Mouse (Mus musculus) CH12.LX (cell line): ENCODE data around the gene Olfr455. TPM values are rescaled to one million over a fixed set of nuclear protein-coding genes. Genes with fewer than 3 reads are reported as not detected.

Source experiments
- DNase-seq: peaks from one replicate; pipeline ENCODE4 v3.0.0-alpha.2; 2013; ENCODE audit errors: extremely low read depth
- H3K27ac ChIP-seq: 2 replicates; pipeline ENCODE4 v1.5.1; 2012; ENCODE audit warnings: low read depth, mild to moderate bottlenecking, control low read depth, moderate library complexity; ENCODE audit not compliant: insufficient read depth
- H3K27me3 ChIP-seq: replicated peaks from 2 replicates; pipeline ENCODE3; 2012; ENCODE audit warnings: inconsistent platforms
- H3K36me3 ChIP-seq, 2 experiments: replicated peaks in 1 of 2; 2 replicates each; pipeline versions ENCODE3 to v1.6.1; 2012; ENCODE audit warnings: inconsistent platforms in 1 of 2, low read length in 1 of 2, mild to moderate bottlenecking in 1 of 2, mixed read lengths in 1 of 2, moderate library complexity in 1 of 2; ENCODE audit not compliant: control insufficient read depth in 1 of 2, insufficient read depth in 1 of 2
- H3K4me1 ChIP-seq, 2 experiments: 2 replicates each; pipeline ENCODE4 v1.6.1; 2012; ENCODE audit warnings: inconsistent platforms in 1 of 2, moderate library complexity in 1 of 2; ENCODE audit not compliant: insufficient read depth in 2 of 2, control insufficient read depth in 1 of 2
- H3K4me2 ChIP-seq: 2 replicates; pipeline ENCODE4 v1.6.1; 2012; ENCODE audit warnings: low read depth, mild to moderate bottlenecking, control low read depth; ENCODE audit not compliant: poor library complexity, insufficient read depth, severe bottlenecking
- H3K4me3 ChIP-seq, 3 experiments: fragments of 150-350 bp in 1 of 3; sonication (generic) in 1 of 3; replicated peaks in 1 of 3; 2 replicates each; pipeline versions ENCODE3 to v1.5.1; 2011 to 2012; ENCODE audit warnings: low read depth in 2 of 3, low read length in 2 of 3, mild to moderate bottlenecking in 2 of 3, moderate library complexity in 2 of 3, control low read depth in 1 of 3, improper control_type of control experiment in 1 of 3, inconsistent platforms in 1 of 3, mixed read lengths in 1 of 3; ENCODE audit not compliant: poor library complexity in 1 of 3
- H3K79me2 ChIP-seq: replicated peaks from 2 replicates; pipeline ENCODE4 v1.6.1; 2012; ENCODE audit warnings: mild to moderate bottlenecking, moderate library complexity; ENCODE audit not compliant: control insufficient read depth, poor library complexity, insufficient read depth, severe bottlenecking; ENCODE audit errors: extremely low read depth
- H3K9ac ChIP-seq: 2 replicates; pipeline ENCODE4 v1.6.1; 2012; ENCODE audit warnings: low read depth, mild to moderate bottlenecking, control low read depth, moderate library complexity; ENCODE audit not compliant: insufficient read depth
- H3K9me3 ChIP-seq: replicated peaks from 2 replicates; pipeline ENCODE3; 2012; ENCODE audit warnings: low read length, inconsistent platforms, mixed read lengths
- CHD1 ChIP-seq: IDR thresholded peaks from 2 replicates; pipeline ENCODE4 v1.6.1; 2012; ENCODE audit warnings: low read depth, low read length, improper control_type of control experiment, inconsistent platforms
- CHD2 ChIP-seq: IDR thresholded peaks from 2 replicates; pipeline ENCODE4 v1.6.1; 2011; ENCODE audit warnings: low read length, improper control_type of control experiment
- ELF1 ChIP-seq: IDR thresholded peaks from 2 replicates; pipeline ENCODE4 v1.6.1; 2014; ENCODE audit warnings: low read depth, mild to moderate bottlenecking, inconsistent platforms, low read length, improper control_type of control experiment
- HCFC1 ChIP-seq: IDR thresholded peaks from 2 replicates; pipeline ENCODE4 v1.6.1; 2012; ENCODE audit warnings: low read depth, mild to moderate bottlenecking, inconsistent platforms, low read length, improper control_type of control experiment
- MAZ ChIP-seq: IDR thresholded peaks from 2 replicates; pipeline ENCODE4 v1.6.1; 2012; ENCODE audit warnings: low read depth, mild to moderate bottlenecking, inconsistent platforms, low read length, improper control_type of control experiment, moderate library complexity
- MEF2A ChIP-seq: IDR thresholded peaks from 2 replicates; pipeline ENCODE4 v1.6.1; 2014; ENCODE audit warnings: low read depth, mild to moderate bottlenecking, inconsistent platforms, low read length, improper control_type of control experiment, borderline replicate concordance
- NRF1 ChIP-seq: IDR thresholded peaks from 2 replicates; pipeline ENCODE4 v1.6.1; 2014; ENCODE audit warnings: low read depth, mild to moderate bottlenecking, inconsistent platforms, low read length, improper control_type of control experiment, moderate library complexity
- RCOR1 ChIP-seq: conservative IDR thresholded peaks from 2 replicates; pipeline ENCODE4 v1.6.1; 2012; ENCODE audit warnings: low read depth, mild to moderate bottlenecking, inconsistent platforms, low read length, improper control_type of control experiment
- SMC3 ChIP-seq: IDR thresholded peaks from 2 replicates; pipeline ENCODE4 v1.6.1; 2011; ENCODE audit warnings: low read depth, low read length, improper control_type of control experiment
- UBTF ChIP-seq: IDR thresholded peaks from 2 replicates; pipeline ENCODE4 v1.6.1; 2012; ENCODE audit warnings: low read depth, mild to moderate bottlenecking, inconsistent platforms, low read length, improper control_type of control experiment, moderate library complexity
- USF2 ChIP-seq: conservative IDR thresholded peaks from 2 replicates; pipeline ENCODE4 v1.6.1; 2011; ENCODE audit warnings: low read depth, low read length, improper control_type of control experiment
- ZC3H11A ChIP-seq: IDR thresholded peaks from 2 replicates; pipeline ENCODE4 v1.6.1; 2012; ENCODE audit warnings: low read depth, mild to moderate bottlenecking, inconsistent platforms, low read length, improper control_type of control experiment
- ZKSCAN1 ChIP-seq: IDR thresholded peaks from 2 replicates; pipeline ENCODE4 v1.6.1; 2012; ENCODE audit warnings: low read depth, inconsistent platforms, low read length, improper control_type of control experiment, borderline replicate concordance
- dilution Hi-C: fragments of 300-500 bp; cut with MboI; formaldehyde crosslinking; loops from 2 replicates; pipeline ENCODE4 v1.14.3; 2020; ENCODE audit warnings: low sequenced_read_pairs; ENCODE audit not compliant: extremely low pct_unique_long_range_greater_than_20kb, extremely low pct_ligation_motif_present
- in situ Hi-C: fragments of 300-500 bp; cut with MboI; formaldehyde crosslinking; loops from 3 replicates; pipeline ENCODE4 v1.14.3; 2019; ENCODE audit warnings: low sequenced_read_pairs, low pct_ligation_motif_present, low pct_unique_long_range_greater_than_20kb, mixed read lengths
- polyA plus RNA-seq: library from polyadenylated mRNA; unstranded; fragments of >175 nt; gene quantifications from 2 replicates; pipeline ENCODE4 v1.2.1, GENCODE M21; 2012; ENCODE audit warnings: low read depth; ENCODE audit not compliant: insufficient read length
- total RNA-seq, 2 experiments: library from RNA; depleted of rRNA; stranded (reverse); fragments of 300-350 nt in 1 of 2; fragments of >200 nt in 1 of 2; gene quantifications; 2 replicates each; pipeline ENCODE4 v1.2.3; 2012 to 2014

Gene Olfr455
- total and polyA plus RNA-seq, 3 experiments: not detected

DNA sequence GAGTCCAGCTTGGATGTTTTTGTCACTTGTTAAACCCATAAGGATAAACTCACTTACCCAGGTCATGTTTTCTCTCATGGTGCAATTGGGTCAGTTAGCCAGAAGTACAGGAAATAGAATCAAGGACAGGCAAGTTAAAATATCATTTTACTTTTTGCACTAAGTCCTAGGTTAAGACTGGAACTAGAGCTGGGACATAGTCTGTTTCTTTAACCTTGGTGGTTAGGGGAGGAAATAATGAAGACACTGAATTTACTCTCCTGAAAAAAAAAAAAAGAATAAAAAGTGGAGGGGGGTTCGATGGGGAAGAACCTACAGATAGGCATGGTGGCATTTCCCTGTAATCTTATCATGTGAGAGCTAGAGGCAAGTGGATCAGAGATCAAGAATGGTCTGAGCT lies 60.3 kb downstream of the Olfr455 start, which contains the start of gene Olfr456:
Olfr456 (minus strand) TSS at position 101 of the 400 bp plus-strand sequence.
- Histone ChIP-seq H3K36me3 (no peaks in the 10 kb centered on the region), H3K9ac (no peak within 1 kb of the TSS), H3K4me2 (no peak within 1 kb of the TSS), H3K4me3 (no peak within 1 kb of the TSS), H3K79me2 (no peaks in the 10 kb centered on the region), H3K9me3 (no peaks in the 10 kb centered on the region), H3K27ac (no peak within 1 kb of the TSS), H3K4me1 (no peaks in the 10 kb centered on the region), H3K27me3 (no peaks in the 10 kb centered on the region)
- dilution Hi-C loops (no loop called here), in situ Hi-C loops (no loop called here)
- no peak for TF ChIP-seq MEF2A
- TF ChIP-seq ELF1: no peak
- no peak for TF ChIP-seq MAZ
- TF ChIP-seq ZC3H11A: no peak
- no peak for TF ChIP-seq ZKSCAN1
- no peak for TF ChIP-seq USF2
- no peak for TF ChIP-seq NRF1
- no peak for TF ChIP-seq UBTF
- TF ChIP-seq SMC3: no peak
- no peak for TF ChIP-seq CHD2
- no peak for TF ChIP-seq RCOR1
- no peak for TF ChIP-seq HCFC1
- TF ChIP-seq CHD1: no peak
- DNase-seq: no peak

Other genes starting within 250 kb of the Olfr455 start
- gene Fam131b, start 222.9 kb downstream of the Olfr455 start, total RNA-seq (2012; rRNA removed): 0.04 TPM in 1 of 2 replicates, not detected in the other
- 0.05 TPM in 2 replicates for gene Fam131b, start 222.9 kb downstream of the Olfr455 start, total RNA-seq (2014; rRNA removed)
- gene Fam131b, start 222.9 kb downstream of the Olfr455 start, polyA plus RNA-seq: 0.09 TPM in 1 of 2 replicates, not detected in the other
- 1.8 and 2.2 TPM in 2 replicates for gene Zyx, start 198.0 kb downstream of the Olfr455 start, total RNA-seq (2012; rRNA removed)
- 0.86 and 1.1 TPM in 2 replicates for gene Zyx, start 198.0 kb downstream of the Olfr455 start, total RNA-seq (2014; rRNA removed)
- 8.0 and 11.4 TPM in 2 replicates for gene Zyx, start 198.0 kb downstream of the Olfr455 start, polyA plus RNA-seq
- not detected in 2 replicates for gene Epha1, start 174.3 kb downstream of the Olfr455 start, total RNA-seq (2012; rRNA removed)
- not detected in 2 replicates for gene Epha1, start 174.3 kb downstream of the Olfr455 start, total RNA-seq (2014; rRNA removed)
- not detected in 2 replicates for gene Epha1, start 174.3 kb downstream of the Olfr455 start, polyA plus RNA-seq
- not detected in 2 replicates for gene Tas2r143, start 147.3 kb downstream of the Olfr455 start, total RNA-seq (2012; rRNA removed)
- not detected in 2 replicates for gene Tas2r143, start 147.3 kb downstream of the Olfr455 start, total RNA-seq (2014; rRNA removed)
- not detected in 2 replicates for gene Tas2r143, start 147.3 kb downstream of the Olfr455 start, polyA plus RNA-seq
- gene Tas2r135, start 142.2 kb downstream of the Olfr455 start, total RNA-seq (2012; rRNA removed): not detected in 2 replicates
- gene Tas2r135, start 142.2 kb downstream of the Olfr455 start, total RNA-seq (2014; rRNA removed): not detected in 2 replicates
- not detected in 2 replicates for gene Tas2r135, start 142.2 kb downstream of the Olfr455 start, polyA plus RNA-seq
- gene Tas2r126, start 113.1 kb downstream of the Olfr455 start, total RNA-seq (2012; rRNA removed): not detected in 2 replicates
- gene Tas2r126, start 113.1 kb downstream of the Olfr455 start, total RNA-seq (2014; rRNA removed): not detected in 2 replicates
- gene Tas2r126, start 113.1 kb downstream of the Olfr455 start, polyA plus RNA-seq: not detected in 2 replicates
- gene Olfr458, start 82.4 kb downstream of the Olfr455 start, total RNA-seq (2012; rRNA removed): not detected in 2 replicates
- not detected in 2 replicates for gene Olfr458, start 82.4 kb downstream of the Olfr455 start, total RNA-seq (2014; rRNA removed)
- gene Olfr458, start 82.4 kb downstream of the Olfr455 start, polyA plus RNA-seq: not detected in 2 replicates
- not detected in 2 replicates for gene Olfr457, start 71.3 kb downstream of the Olfr455 start, total RNA-seq (2012; rRNA removed)
- gene Olfr457, start 71.3 kb downstream of the Olfr455 start, total RNA-seq (2014; rRNA removed): not detected in 2 replicates
- gene Olfr457, start 71.3 kb downstream of the Olfr455 start, polyA plus RNA-seq: not detected in 2 replicates
- not detected in 2 replicates for gene Olfr456, start 60.4 kb downstream of the Olfr455 start, total RNA-seq (2012; rRNA removed)
- gene Olfr456, start 60.4 kb downstream of the Olfr455 start, total RNA-seq (2014; rRNA removed): not detected in 2 replicates
- gene Olfr456, start 60.4 kb downstream of the Olfr455 start, polyA plus RNA-seq: not detected in 2 replicates
- gene Tcaf3, start 50.1 kb upstream of the Olfr455 start, total RNA-seq (2012; rRNA removed): not detected in 2 replicates
- not detected in 2 replicates for gene Tcaf3, start 50.1 kb upstream of the Olfr455 start, total RNA-seq (2014; rRNA removed)
- not detected in 2 replicates for gene Tcaf3, start 50.1 kb upstream of the Olfr455 start, polyA plus RNA-seq
- not detected in 2 replicates for gene Tcaf2, start 97.7 kb upstream of the Olfr455 start, total RNA-seq (2012; rRNA removed)
- gene Tcaf2, start 97.7 kb upstream of the Olfr455 start, total RNA-seq (2014; rRNA removed): not detected in 2 replicates
- not detected in 2 replicates for gene Tcaf2, start 97.7 kb upstream of the Olfr455 start, polyA plus RNA-seq
- gene Tcaf1, start 162.5 kb upstream of the Olfr455 start, total RNA-seq (2012; rRNA removed): not detected in 2 replicates
- gene Tcaf1, start 162.5 kb upstream of the Olfr455 start, total RNA-seq (2014; rRNA removed): not detected in 2 replicates
- gene Tcaf1, start 162.5 kb upstream of the Olfr455 start, polyA plus RNA-seq: not detected in 2 replicates
- gene Olfr453, start 191.8 kb upstream of the Olfr455 start, total RNA-seq (2012; rRNA removed): not detected in 2 replicates
- not detected in 2 replicates for gene Olfr453, start 191.8 kb upstream of the Olfr455 start, total RNA-seq (2014; rRNA removed)
- gene Olfr453, start 191.8 kb upstream of the Olfr455 start, polyA plus RNA-seq: not detected in 2 replicates
- not detected in 2 replicates for gene Olfr38, start 208.8 kb upstream of the Olfr455 start, total RNA-seq (2012; rRNA removed)
- gene Olfr38, start 208.8 kb upstream of the Olfr455 start, total RNA-seq (2014; rRNA removed): not detected in 2 replicates
- not detected in 2 replicates for gene Olfr38, start 208.8 kb upstream of the Olfr455 start, polyA plus RNA-seq
- not detected in 2 replicates for gene Olfr452, start 237.5 kb upstream of the Olfr455 start, total RNA-seq (2012; rRNA removed)
- gene Olfr452, start 237.5 kb upstream of the Olfr455 start, total RNA-seq (2014; rRNA removed): not detected in 2 replicates
- gene Olfr452, start 237.5 kb upstream of the Olfr455 start, polyA plus RNA-seq: not detected in 2 replicates